Mouse (Mus musculus): ENCODE measurements around the gene Palld.

Palld gene

DNA sequence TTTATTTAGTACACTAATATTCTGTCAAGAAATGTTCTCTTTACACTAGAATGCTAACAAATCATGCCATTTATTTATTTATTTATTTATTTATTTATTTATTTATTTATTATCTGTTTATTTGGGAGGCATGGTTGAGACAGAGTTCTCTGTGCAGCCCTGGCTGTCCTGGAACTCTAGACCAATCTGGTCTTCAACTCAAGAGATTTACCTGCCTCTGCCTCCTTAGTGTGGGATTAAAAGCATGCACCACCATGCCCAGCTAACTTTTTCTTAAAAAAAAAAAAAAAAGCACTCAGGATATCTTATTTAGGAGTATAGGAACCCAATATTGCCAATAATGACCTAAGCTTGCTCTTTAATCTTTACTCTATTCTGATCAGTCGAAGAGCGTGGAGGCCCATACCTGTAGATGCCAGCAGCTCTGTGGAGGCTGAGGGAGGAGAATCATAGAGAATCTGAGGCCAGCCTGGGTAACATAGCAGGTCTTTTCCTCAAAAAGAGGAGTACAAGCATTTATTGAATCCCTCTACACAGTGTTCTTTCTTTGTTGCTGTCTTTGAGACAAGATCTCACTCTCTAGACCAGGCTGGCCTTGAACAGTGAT, 415.5 kb downstream of the Palld start:
- DNase-seq = no peak

DNA sequence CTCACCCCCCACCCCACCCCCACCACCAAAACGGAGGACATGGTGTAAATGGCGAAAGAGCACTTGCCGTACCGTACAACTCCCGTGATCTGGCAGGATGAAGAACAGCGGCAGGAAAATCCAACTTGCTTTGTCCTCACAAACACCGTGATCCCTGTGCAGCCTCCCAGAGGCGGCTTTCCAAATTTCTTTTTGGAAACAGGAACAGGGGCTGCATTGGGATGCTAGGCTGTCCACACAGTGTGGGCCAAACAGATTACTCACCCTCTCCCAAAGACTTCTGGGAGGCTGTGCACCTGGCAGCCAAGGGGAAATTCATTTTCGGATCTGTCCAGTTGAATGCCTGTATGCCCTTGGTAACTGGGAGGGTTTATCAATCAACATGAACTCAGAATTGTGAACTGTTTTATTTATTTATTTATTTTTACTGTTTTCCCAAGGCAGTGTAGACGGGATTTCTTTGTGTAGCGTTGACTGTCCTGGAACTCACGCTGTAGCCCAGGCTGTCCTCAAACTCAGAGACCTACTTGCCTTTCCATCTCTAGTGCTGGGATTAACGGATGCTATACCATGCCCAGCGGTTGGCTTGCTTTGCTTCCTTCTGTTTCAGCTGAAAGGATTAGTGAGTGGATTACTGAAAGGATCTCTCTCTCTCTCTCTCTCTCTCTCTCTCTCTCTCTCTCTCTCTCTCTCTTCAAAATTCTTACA, 422.1 kb downstream of the Palld start:
- no peak for DNase-seq

DNA sequence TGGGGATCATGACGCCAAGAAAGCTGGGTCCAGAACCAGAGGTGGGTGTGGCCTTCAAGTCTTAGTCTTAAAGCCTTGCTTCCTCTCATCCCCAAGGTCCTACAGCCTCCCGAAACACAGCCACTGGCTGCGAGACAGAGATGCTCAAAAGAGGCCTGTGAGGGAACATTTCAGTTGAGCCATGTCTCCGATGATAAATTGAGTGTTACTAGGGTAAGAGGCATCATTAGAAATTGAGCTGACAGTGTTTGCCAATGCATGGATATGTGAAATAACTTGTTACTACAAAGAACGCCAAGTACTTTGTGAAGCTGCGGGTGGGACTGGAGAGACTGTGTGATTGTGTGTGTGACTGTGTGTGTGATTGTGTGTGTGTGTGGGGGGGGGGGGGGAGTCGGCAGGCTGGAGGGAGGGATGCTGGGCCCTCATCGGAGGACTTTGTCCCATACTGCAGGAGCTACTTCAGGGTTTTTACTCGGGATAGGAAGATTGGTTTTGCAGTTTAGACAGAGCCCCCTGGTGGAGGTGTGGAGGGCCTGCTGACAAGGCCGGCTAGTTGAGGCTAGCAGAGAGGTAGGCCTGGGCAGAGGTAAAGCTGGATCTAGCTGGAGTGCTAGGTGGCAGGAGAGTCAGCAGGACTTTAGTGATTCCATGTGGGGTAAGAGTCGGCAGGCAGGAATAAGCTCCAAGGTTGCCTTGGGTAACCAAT, 422.8 kb downstream of the Palld start:
- DNase-seq = peak; percentile 78

DNA sequence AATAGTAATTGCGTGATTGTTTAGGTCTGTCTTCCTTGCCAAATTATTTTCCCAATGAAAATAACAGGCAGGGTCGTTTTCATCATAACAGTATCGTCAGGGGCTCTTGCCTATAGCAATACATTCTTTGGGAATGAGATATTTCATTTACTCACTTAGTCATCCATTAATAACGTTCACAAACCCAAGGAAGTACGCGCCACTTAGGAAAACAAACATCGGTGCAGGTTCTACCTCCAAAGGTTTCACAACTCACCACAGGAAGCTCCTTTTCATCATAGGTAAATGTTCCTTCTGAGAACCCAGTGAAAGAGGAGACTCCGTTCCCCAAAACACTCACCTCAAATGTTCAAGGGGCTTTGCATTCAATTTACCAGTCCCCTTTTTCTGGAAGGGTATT, 423.7 kb downstream of the Palld start:
- DNase-seq = no peak

DNA sequence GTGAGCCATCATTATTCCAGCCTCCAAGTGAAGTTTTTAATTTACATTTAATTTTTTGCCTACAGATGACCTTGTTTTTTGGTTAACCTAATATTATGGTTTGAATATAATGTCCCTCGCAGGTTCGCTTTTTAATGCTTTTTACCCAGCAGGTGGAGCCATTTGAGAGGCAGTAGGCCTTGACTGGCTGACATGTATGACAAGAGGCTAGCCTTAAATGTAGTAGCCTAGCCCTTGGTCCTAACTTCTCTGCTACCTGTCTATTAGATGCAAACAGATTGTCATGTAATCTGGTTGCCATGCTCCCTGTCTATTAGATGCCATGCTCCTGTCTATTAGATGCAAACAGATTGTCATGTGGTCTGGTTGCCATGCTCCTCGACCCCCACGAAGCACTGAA, 424.3 kb downstream of the Palld start:
- no peak for DNase-seq

DNA sequence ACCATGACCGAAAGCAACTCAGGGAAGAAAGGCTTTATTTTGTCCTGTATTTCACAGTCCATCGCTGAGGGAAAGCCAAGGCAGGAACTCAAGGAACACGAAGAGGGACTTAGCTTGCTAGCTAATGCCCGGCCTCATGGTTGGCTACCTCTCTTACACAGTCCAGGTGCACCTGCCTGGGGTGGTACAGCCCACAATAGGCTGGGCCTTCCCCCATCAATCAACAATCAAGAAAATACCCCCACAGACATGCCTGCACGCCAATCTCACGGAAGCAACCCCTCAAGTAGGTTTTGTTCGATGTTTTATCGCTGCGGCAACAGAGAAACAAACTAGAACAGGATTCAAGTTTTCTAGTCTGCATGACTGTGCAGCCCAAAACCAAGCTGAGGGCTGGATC, 426.3 kb downstream of the Palld start:
- DNase-seq = no peak

DNA sequence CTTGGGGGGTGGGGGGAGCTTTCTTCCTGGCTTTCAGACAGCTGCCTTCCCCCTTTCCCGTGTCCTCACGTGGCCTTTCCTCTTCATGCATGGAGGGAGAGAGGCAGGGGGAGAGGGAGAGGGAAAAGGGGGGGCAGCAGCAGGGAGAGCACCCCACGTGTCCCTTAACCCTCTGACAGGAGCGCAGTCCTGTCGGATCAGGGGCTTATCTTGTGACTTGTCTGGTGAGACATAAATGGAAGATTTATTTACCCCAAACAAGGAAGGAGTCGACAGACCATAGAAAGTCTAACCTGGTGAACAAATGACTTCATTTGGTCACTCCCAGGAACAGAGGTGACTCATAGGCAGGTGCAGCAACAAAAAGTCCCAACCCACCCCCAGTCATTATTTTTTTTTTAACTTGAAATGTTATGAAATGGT, 427.2 kb downstream of the Palld start:
- no peak for DNase-seq

DNA sequence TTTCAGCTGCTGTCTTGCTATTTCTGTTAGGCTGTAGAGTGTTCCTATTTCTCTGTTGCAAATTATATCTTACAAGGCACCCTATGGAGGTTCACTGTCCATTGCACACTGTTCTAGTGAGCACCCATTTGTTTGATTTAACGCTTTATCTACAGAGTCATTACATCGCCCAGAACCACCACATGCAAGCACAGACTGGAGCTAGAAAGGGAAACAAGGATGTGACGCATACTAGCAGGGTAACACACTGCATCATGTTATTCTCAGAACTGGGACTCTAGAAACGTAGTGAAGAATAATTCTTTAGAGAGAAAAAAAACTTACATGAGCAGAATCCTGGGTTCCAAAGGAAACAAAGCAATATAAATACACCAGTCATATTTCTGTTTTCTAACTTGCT, 432.3 kb downstream of the Palld start:
- DNase-seq = no peak

DNA sequence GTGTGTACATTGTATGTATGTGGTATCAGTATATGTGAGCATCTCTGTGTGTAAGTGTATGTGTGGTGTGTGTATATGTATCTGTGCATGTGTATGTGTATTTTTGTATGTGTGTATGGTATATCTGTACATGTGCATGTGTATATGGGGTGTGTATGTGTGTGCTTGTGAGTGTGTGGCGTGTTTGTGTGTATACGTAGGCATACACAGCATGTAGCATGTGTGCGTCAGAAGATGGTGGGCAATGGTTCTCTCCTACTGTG, 435.0 kb downstream of the Palld start:
- DNase-seq = no peak

DNA sequence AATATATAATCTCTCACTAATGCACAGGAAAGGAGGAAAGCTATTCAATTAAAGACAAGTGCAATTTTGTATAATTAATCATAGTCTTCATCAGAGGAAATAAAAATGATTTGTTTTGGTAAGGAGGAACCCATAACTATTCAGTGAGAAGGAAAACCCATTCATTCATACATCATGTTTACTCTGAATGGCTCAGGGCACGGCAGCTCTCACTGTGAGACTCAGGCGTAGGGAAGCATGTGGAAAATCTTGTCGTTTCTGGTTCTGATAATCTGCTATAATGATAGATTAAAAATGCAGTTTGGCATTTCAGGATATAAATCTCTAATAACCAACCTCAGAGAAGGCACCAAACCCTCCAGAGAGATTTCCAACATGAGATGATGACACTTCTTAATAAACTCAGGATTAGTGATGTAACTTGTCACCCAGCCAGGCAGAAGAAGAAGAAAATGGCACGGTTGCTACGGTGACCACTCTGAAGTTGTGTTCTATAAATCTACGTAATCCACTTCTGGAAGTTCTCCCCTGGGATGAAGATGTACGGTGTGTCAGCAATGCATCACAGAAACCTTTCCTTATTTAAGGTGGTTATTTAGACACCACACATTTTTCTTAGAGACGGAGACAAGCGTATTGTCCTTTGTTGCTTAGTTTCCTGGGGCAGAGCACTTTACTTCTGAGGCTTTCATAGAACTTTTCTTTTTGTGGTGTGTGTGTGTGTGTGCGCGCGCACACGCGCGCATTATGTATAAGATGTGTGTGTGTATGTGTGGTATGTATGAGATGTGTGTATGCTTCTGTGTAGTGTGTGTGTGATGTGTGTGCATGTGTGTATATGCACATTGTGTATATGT, 435.6 kb downstream of the Palld start:
- DNase-seq = no peak

DNA sequence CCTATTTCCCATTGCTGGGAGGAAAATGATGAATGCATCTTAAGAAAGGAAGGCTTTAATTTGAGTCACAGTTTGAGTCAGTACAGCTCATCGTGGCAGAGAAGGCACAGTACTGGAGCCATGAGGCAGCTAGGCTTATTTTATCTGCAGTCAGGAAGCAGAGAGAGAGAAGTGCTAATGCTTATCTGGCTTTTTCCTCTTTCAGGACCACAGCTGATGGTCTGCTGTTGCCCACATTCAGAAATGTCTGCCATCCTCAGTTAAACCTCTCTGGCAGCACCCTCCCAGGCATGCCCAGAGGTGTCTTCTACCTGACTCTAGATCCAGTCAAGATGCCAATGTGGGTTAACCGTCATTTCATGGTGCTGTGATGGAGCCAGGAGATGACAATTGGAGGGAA, 438.1 kb downstream of the Palld start:
- DNase-seq = no peak

DNA sequence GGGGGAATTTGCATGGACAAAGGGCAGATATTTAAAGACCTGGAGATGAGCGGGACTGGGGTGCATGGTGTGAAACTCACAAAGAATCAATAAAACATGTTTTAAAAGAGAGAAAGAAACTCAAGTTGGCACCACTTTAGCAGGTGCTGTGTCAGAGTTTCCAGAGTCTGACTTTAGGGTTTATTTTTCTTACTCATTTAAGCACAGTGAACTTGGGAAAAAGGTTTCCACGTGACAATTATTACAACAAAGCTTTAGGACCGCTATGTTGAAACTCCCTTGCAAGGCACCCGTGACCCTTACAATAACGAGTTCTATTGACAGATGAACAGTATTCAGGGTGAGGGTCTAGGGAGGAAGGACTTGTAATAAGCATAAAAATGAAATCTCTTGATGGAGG, 440.3 kb downstream of the Palld start:
- no peak for DNase-seq
